Mouse (Mus musculus): ENCODE data around the gene Jmjd1c. TPM values are rescaled to one million over a fixed set of nuclear protein-coding genes. Genes with fewer than 3 reads are reported as not detected.

Jmjd1c gene
- polyA plus RNA-seq, 1 experiment, result 31.5 TPM

GRCm38 (mm10) chr10:67120180-67120579 lies 24.3 kb downstream of the Jmjd1c start:
- TF ChIP-seq POLR2A (IDR thresholded peaks at IDR 0.05; ENCODE audit: control insufficient read depth, extremely low read depth, insufficient read depth, low read length, poor library complexity) (no peak), CTCF (IDR thresholded peaks at IDR 0.05; ENCODE audit: borderline replicate concordance, control insufficient read depth, extremely low read depth, insufficient read depth, low read length, poor library complexity) (no peak)
- H3K27ac ChIP-seq (ENCODE audit: control insufficient read depth, insufficient read depth, low read length), result no peak overlapping the region
- no peak for DNase-seq
- H3K36me3 ChIP-seq (ENCODE audit: control insufficient read depth, insufficient read depth, low read length), result no peaks in the 10 kb centered on the region
- H3K4me1 ChIP-seq (replicated peaks; ENCODE audit: control insufficient read depth, insufficient read depth, low read length), result peaks cover 8% of the 10 kb centered on the region
- no peak overlapping the region for H3K4me3 ChIP-seq (ENCODE audit: control insufficient read depth, insufficient read depth, low read length)
- H3K27me3 ChIP-seq (ENCODE audit: control insufficient read depth, insufficient read depth, low read length), result no peaks in the 10 kb centered on the region
- 83% methylated on average over 4 of the region's 4 CpGs for WGBS

GRCm38 (mm10) chr10:67120640-67121039 lies 24.7 kb downstream of the Jmjd1c start:
- H3K27ac ChIP-seq (ENCODE audit: control insufficient read depth, insufficient read depth, low read length), result no peak overlapping the region
- H3K36me3 ChIP-seq (ENCODE audit: control insufficient read depth, insufficient read depth, low read length), result no peaks in the 10 kb centered on the region
- peaks cover 6% of the 10 kb centered on the region for H3K4me1 ChIP-seq (replicated peaks; ENCODE audit: control insufficient read depth, insufficient read depth, low read length)
- TF ChIP-seq POLR2A (IDR thresholded peaks at IDR 0.05; ENCODE audit: control insufficient read depth, extremely low read depth, insufficient read depth, low read length, poor library complexity) (no peak), CTCF (IDR thresholded peaks at IDR 0.05; ENCODE audit: borderline replicate concordance, control insufficient read depth, extremely low read depth, insufficient read depth, low read length, poor library complexity) (no peak)
- no peak overlapping the region for H3K4me3 ChIP-seq (ENCODE audit: control insufficient read depth, insufficient read depth, low read length)
- DNase-seq, result no peak
- peaks cover 2% of the 10 kb centered on the region; the same call in 1 of the 2 replicates for H3K27me3 ChIP-seq (ENCODE audit: control insufficient read depth, insufficient read depth, low read length)
- WGBS, result 96% methylated on average over 2 of the region's 2 CpGs

GRCm38 (mm10) chr10:67123756-67124155 lies 27.8 kb downstream of the Jmjd1c start:
- 45% methylated on average over 2 of the region's 2 CpGs for WGBS
- H3K27me3 ChIP-seq (ENCODE audit: control insufficient read depth, insufficient read depth, low read length), result peaks cover 11% of the 10 kb centered on the region
- no peak overlapping the region for H3K27ac ChIP-seq (ENCODE audit: control insufficient read depth, insufficient read depth, low read length)
- no peak overlapping the region for H3K4me3 ChIP-seq (ENCODE audit: control insufficient read depth, insufficient read depth, low read length)
- no peaks in the 10 kb centered on the region for H3K36me3 ChIP-seq (ENCODE audit: control insufficient read depth, insufficient read depth, low read length)
- TF ChIP-seq CTCF (IDR thresholded peaks at IDR 0.05; ENCODE audit: borderline replicate concordance, control insufficient read depth, extremely low read depth, insufficient read depth, low read length, poor library complexity) (no peak), POLR2A (IDR thresholded peaks at IDR 0.05; ENCODE audit: control insufficient read depth, extremely low read depth, insufficient read depth, low read length, poor library complexity) (no peak)
- no peak for DNase-seq
- 0 out of 2 replicates have a peak, but pooled peaks cover 2% of the 10 kb centered on the region for H3K4me1 ChIP-seq (replicated peaks; ENCODE audit: control insufficient read depth, insufficient read depth, low read length)

- WGBS, result 81% methylated on average over 4 of the region's 4 CpGs
- Histone ChIP-seq H3K4me3 (ENCODE audit: control insufficient read depth, insufficient read depth, low read length) (no peak overlapping the region), H3K36me3 (ENCODE audit: control insufficient read depth, insufficient read depth, low read length) (no peaks in the 10 kb centered on the region), H3K4me1 (replicated peaks; ENCODE audit: control insufficient read depth, insufficient read depth, low read length) (0 out of 2 replicates have a peak, but pooled peaks cover 2% of the 10 kb centered on the region), H3K27me3 (ENCODE audit: control insufficient read depth, insufficient read depth, low read length) (peaks cover 11% of the 10 kb centered on the region), H3K27ac (ENCODE audit: control insufficient read depth, insufficient read depth, low read length) (no peak overlapping the region)
- no peak for TF ChIP-seq POLR2A (IDR thresholded peaks at IDR 0.05; ENCODE audit: control insufficient read depth, extremely low read depth, insufficient read depth, low read length, poor library complexity)
- TF ChIP-seq CTCF (IDR thresholded peaks at IDR 0.05; ENCODE audit: borderline replicate concordance, control insufficient read depth, extremely low read depth, insufficient read depth, low read length, poor library complexity), result no peak
- DNase-seq, result no peak
Measured at GRCm38 (mm10) chr10:67124156-67124555, 28.2 kb downstream of the Jmjd1c start.

- 9% methylated on average over 50 of the region's 50 CpGs for WGBS
- no peak for DNase-seq
- Histone ChIP-seq H3K27me3 (ENCODE audit: control insufficient read depth, insufficient read depth, low read length) (peaks cover 11% of the 10 kb centered on the region), H3K27ac (ENCODE audit: control insufficient read depth, insufficient read depth, low read length) (no peak overlapping the region), H3K4me3 (ENCODE audit: control insufficient read depth, insufficient read depth, low read length) (peak overlapping the region; percentile 46), H3K36me3 (ENCODE audit: control insufficient read depth, insufficient read depth, low read length) (no peaks in the 10 kb centered on the region), H3K4me1 (replicated peaks; ENCODE audit: control insufficient read depth, insufficient read depth, low read length) (0 out of 2 replicates have a peak, but pooled peaks cover 2% of the 10 kb centered on the region)
- TF ChIP-seq POLR2A (IDR thresholded peaks at IDR 0.05; ENCODE audit: control insufficient read depth, extremely low read depth, insufficient read depth, low read length, poor library complexity), result no peak
- TF ChIP-seq CTCF (IDR thresholded peaks at IDR 0.05; ENCODE audit: borderline replicate concordance, control insufficient read depth, extremely low read depth, insufficient read depth, low read length, poor library complexity), result no peak
Measured at GRCm38 (mm10) chr10:67126061-67126858, 30.3 kb downstream of the Jmjd1c start.

- H3K4me1 ChIP-seq (replicated peaks; ENCODE audit: control insufficient read depth, insufficient read depth, low read length), result 0 out of 2 replicates have a peak, but pooled peaks cover 2% of the 10 kb centered on the region
- DNase-seq, result peak; percentile 20
- no peaks in the 10 kb centered on the region for H3K36me3 ChIP-seq (ENCODE audit: control insufficient read depth, insufficient read depth, low read length)
- peaks cover 11% of the 10 kb centered on the region for H3K27me3 ChIP-seq (ENCODE audit: control insufficient read depth, insufficient read depth, low read length)
- WGBS, result 1% methylated on average over 114 of the region's 115 CpGs
- no peak for TF ChIP-seq POLR2A (IDR thresholded peaks at IDR 0.05; ENCODE audit: control insufficient read depth, extremely low read depth, insufficient read depth, low read length, poor library complexity)
- peak; percentile 34; the same call in 1 of the 2 replicates for TF ChIP-seq CTCF (IDR thresholded peaks at IDR 0.05; ENCODE audit: borderline replicate concordance, control insufficient read depth, extremely low read depth, insufficient read depth, low read length, poor library complexity)
- H3K4me3 ChIP-seq (ENCODE audit: control insufficient read depth, insufficient read depth, low read length), result peak overlapping the region; percentile 46
- H3K27ac ChIP-seq (ENCODE audit: control insufficient read depth, insufficient read depth, low read length), result no peak overlapping the region
Measured at GRCm38 (mm10) chr10:67126859-67127758, 31.2 kb downstream of the Jmjd1c start.

Measured in thymus, adult 2 months (tissue).